Mouse (Mus musculus) heart, embryonic 16.5 days (tissue): Measurements from ENCODE around the gene Hykk. TPM values are rescaled to one million over a fixed set of nuclear protein-coding genes. Genes with fewer than 3 reads are reported as not detected.

ENCODE experiments used
- ATAC-seq: fragments of 200-750 bp; cut with Nextera tagmentation; replicated peaks from 2 replicates; pipeline ENCODE4 v1.8.0; 2017; ENCODE audit warnings: moderate number of reproducible peaks; ENCODE audit not compliant: insufficient read depth, low FRiP score; ENCODE audit errors: extremely low read depth
- H3K27ac ChIP-seq: fragments of 300-500 bp; sonication (generic); 2 replicates; pipeline ENCODE4 v1.5.1; 2014; ENCODE audit warnings: mild to moderate bottlenecking, low read length, control low read depth, moderate library complexity
- H3K27me3 ChIP-seq: fragments of 300-500 bp; sonication (generic); 2 replicates; pipeline ENCODE4 v1.6.1; 2014; ENCODE audit warnings: low read length, mixed read lengths; ENCODE audit not compliant: control insufficient read depth, insufficient read depth
- H3K36me3 ChIP-seq: fragments of 300-500 bp; sonication (generic); 2 replicates; pipeline ENCODE4 v1.6.1; 2014; ENCODE audit not compliant: control insufficient read depth, insufficient read depth
- H3K4me1 ChIP-seq: fragments of 300-500 bp; sonication (generic); 2 replicates; pipeline ENCODE4 v1.6.1; 2014; ENCODE audit warnings: low read length, mixed read lengths; ENCODE audit not compliant: control insufficient read depth, insufficient read depth
- H3K4me2 ChIP-seq: fragments of 300-500 bp; sonication (generic); 2 replicates; pipeline ENCODE4 v1.6.1; 2014; ENCODE audit warnings: low read depth, mild to moderate bottlenecking, control low read depth, low read length
- H3K4me3 ChIP-seq: fragments of 300-500 bp; sonication (generic); 2 replicates; pipeline ENCODE4 v1.5.1; 2014; ENCODE audit warnings: mild to moderate bottlenecking, control low read depth, low read length
- H3K9ac ChIP-seq: fragments of 300-500 bp; sonication (generic); 2 replicates; pipeline ENCODE4 v1.6.1; 2014; ENCODE audit warnings: low read length, control low read depth
- H3K9me3 ChIP-seq: fragments of 300-500 bp; sonication (generic); replicated peaks from 2 replicates; pipeline ENCODE4 v1.6.1; 2016; ENCODE audit warnings: low read length; ENCODE audit not compliant: control insufficient read depth
- WGBS: fragments of 180-500 bp; shearing (Covaris S2); extraction: QIAGEN DNeasy Blood & Tissue Kit; methylation state at CpG from one replicate; pipeline ENCODE4 v1.1.7; 2014; 5-methylcytosine and 5-hydroxymethylcytosine counted together
- polyA plus RNA-seq: library from polyadenylated mRNA; unstranded; fragments of >200 nt; fragmentation: Nextera tagmentation; extraction: Ambion mirVana; gene quantifications from 2 replicates; pipeline ENCODE4 v1.2.1, GENCODE M21; 2015

Gene Hykk
- 1.7 and 2.1 TPM in 2 replicates for polyA plus RNA-seq

DNA sequence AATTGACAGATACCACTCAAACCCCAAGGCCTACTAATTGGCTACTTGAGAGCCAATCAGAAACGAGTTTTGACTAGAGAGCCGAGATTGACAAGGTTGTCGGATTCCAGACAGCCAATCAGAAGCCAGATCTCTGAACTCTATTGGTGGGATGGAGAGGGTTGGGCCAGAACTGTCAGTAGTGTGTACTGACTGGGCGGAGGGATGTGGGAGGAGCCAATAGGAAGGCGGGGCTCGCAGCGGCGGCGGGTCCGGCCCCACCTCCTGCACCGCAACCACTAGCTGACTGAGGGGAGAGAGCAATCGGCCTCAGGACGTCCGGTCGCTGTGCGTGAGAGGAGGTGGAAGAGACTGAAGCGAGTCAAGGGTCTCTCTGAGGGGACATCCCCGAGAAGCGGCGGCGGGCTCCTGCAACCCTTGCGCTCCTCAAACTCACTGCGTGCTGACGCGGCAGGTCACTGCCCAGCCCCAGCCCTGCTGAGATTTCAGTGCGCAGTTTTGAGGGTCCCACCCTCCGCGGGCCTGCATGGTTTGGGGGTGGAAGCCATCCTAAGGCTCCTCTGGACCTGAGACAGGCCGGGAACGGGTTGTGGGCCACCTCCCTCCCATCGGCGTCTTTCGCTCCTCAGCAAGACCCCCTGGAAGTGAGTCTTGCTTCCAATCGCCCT is at the start of gene Hykk:
Hykk (plus strand) TSS at position 274 of the 668 bp plus-strand sequence.
- peaks cover 2% of the 10 kb centered on the region; the same call in 1 of the 2 replicates for H3K36me3 ChIP-seq
- peak; percentile 98 for ATAC-seq
- no peaks in the 10 kb centered on the region for H3K9me3 ChIP-seq
- H3K4me3 ChIP-seq: peak within 1 kb of the TSS; percentile 72
- peaks cover 3% of the 10 kb centered on the region; the same call in 1 of the 2 replicates for H3K4me1 ChIP-seq
- H3K27me3 ChIP-seq: no peaks in the 10 kb centered on the region
- H3K4me2 ChIP-seq: peak within 1 kb of the TSS; percentile 76
- WGBS: under 1% methylated on average over 34 of the region's 34 CpGs
- peak within 1 kb of the TSS; percentile 79 for H3K9ac ChIP-seq
- H3K27ac ChIP-seq: peak within 1 kb of the TSS; percentile 38

DNA sequence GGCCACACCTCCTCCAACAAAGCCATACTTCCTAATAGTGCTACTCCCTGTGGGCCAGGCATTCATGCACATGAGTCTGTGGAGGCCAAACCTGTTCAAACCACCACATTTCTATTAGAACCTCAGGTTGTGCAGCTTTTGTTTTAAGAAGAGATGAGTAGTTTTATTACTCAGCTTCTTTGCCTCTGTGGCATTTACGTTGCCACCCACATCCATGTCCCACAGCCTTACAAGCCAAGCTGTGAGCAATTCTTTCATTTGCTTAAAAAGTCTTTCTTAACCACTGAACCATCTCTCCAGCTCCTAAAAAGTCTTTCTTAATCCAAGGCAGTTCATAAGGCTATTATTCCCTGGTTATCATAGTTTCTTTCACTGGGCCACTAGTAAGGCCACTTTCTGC is 38.3 kb upstream of the Hykk start:
- WGBS: 95% methylated on average over 1 of the region's 1 CpGs
- Histone ChIP-seq H3K4me2 (no peak overlapping the region), H3K9ac (no peak overlapping the region), H3K9me3 (no peaks in the 10 kb centered on the region), H3K36me3 (peaks cover 22% of the 10 kb centered on the region), H3K27me3 (no peaks in the 10 kb centered on the region), H3K4me1 (no peaks in the 10 kb centered on the region), H3K27ac (no peak overlapping the region), H3K4me3 (no peak overlapping the region)
- ATAC-seq: no peak

DNA sequence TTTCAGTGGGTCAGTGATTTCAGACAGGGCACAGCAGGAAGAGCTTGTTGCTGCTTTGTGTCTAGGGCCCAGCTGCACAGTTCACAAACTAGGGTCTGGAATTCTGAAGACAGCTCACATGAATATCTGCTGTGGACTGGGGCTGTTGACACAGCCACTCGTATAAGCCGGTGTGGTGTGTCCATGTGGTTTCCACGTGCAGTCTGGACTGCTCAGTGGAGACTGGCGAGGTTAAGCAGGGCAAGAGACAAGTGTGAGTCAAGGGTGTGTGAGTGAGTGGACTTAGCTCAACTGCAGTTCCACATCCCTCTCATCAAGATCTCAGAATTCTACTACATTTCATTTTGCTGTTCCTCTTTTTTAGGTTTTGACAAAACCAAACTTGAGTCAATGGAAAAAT is 25.0 kb upstream of the Hykk start:
- H3K4me2 ChIP-seq: no peak overlapping the region
- no peak overlapping the region for H3K4me3 ChIP-seq
- no peak overlapping the region for H3K27ac ChIP-seq
- H3K9ac ChIP-seq: no peak overlapping the region
- no peaks in the 10 kb centered on the region for H3K4me1 ChIP-seq
- H3K27me3 ChIP-seq: no peaks in the 10 kb centered on the region
- no peak for ATAC-seq
- 63% methylated on average over 4 of the region's 4 CpGs for WGBS
- H3K9me3 ChIP-seq: no peaks in the 10 kb centered on the region
- H3K36me3 ChIP-seq: peaks cover 36% of the 10 kb centered on the region

DNA sequence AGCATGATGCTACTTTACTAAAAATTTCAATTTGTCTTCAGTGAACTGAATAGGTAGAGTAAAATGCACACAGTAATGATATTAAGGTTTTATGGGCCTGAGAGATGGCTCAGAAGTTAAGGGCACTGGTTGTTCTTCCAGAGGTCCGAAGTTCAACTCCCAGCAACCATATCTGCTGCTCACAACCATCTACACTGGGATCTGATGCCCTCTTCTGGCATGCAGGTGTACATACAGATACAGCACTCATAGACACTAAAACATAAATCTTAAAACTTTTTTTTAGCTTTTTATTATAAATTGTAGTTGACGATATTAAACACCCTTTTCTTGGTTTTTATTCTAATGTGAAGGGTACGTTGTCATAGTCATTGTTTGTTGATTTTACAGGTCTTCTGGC is 20.0 kb upstream of the Hykk start:
- no peak overlapping the region for H3K9ac ChIP-seq
- no peak for ATAC-seq
- no peak overlapping the region for H3K27ac ChIP-seq
- no peaks in the 10 kb centered on the region for H3K27me3 ChIP-seq
- no peaks in the 10 kb centered on the region for H3K9me3 ChIP-seq
- 84% methylated on average over 3 of the region's 3 CpGs for WGBS
- H3K4me2 ChIP-seq: no peak overlapping the region
- no peaks in the 10 kb centered on the region for H3K4me1 ChIP-seq
- peaks cover 46% of the 10 kb centered on the region for H3K36me3 ChIP-seq
- no peak overlapping the region for H3K4me3 ChIP-seq

DNA sequence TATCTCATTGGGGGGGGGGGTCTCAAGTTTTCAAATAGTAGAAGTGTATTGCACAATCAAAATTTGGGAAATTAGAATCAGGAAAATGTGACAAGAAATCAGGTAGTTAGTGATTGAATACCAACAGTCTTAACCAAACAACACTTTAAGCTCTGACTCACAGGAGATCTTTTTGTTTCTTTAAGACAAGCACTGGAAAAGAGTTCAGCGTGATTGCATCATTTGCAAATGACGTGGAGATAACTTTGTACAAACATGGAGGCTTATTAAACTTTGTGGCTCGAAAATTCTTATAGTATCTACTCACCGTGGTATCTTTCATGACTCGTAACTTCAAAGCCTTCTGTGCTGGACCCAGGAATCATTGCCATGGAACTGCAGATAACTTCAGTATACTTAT is 7.6 kb upstream of the Hykk start:
- Histone ChIP-seq H3K27ac (no peak overlapping the region), H3K4me3 (no peak overlapping the region), H3K4me1 (no peaks in the 10 kb centered on the region), H3K4me2 (no peak overlapping the region), H3K27me3 (no peaks in the 10 kb centered on the region), H3K9me3 (no peaks in the 10 kb centered on the region), H3K36me3 (peaks cover 33% of the 10 kb centered on the region), H3K9ac (no peak overlapping the region)
- WGBS: 76% methylated on average over 5 of the region's 5 CpGs
- no peak for ATAC-seq

DNA sequence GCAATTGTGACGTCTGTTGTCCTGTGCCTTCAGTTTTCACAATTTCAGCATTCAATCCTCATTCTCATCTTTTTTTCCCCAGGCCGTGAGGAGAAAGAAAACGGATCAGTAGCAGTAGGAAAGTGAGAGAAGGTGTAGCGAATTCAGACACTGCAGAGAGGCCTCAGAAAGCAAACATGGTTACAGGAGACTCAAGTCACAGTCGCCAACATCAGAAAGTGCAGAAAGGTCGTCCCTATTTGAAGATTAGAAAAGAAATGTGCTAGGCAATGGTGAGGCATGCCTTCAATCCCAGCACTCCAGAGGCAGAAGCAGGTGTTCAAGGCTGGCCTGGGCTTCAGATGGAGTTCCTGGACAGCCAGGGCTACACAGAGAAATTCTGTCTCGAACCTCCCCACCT is 1.5 kb upstream of the Hykk start:
- no peak overlapping the region for H3K9ac ChIP-seq
- peaks cover 3% of the 10 kb centered on the region; the same call in 1 of the 2 replicates for H3K36me3 ChIP-seq
- H3K27me3 ChIP-seq: no peaks in the 10 kb centered on the region
- H3K9me3 ChIP-seq: no peaks in the 10 kb centered on the region
- H3K4me1 ChIP-seq: peaks cover 3% of the 10 kb centered on the region; the same call in 1 of the 2 replicates
- no peak for ATAC-seq
- no peak overlapping the region for H3K27ac ChIP-seq
- whole genome bisulfite sequencing: 62% methylated on average over 7 of the region's 7 CpGs
- H3K4me2 ChIP-seq: no peak overlapping the region
- no peak overlapping the region for H3K4me3 ChIP-seq

DNA sequence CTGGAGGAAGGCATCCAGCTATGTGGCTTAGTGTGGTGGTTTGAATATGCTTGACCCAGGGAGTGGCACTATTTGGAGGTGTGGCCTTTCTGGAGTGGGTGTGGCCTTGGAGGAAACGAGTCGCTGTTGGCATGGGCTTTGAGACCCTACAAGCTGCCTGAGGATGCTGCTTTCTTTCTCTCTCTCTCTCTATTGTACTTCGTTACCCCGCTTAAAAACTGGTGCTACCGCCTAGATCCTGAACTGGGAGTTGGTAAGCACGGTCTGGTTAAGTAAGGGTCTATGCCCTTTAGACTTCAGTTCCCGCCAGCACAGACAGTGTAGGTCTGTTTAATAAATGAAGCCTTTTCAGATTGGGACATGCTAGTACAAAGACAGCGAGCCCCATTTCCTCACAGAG is 682 bp upstream of the Hykk start:
- H3K27me3 ChIP-seq: no peaks in the 10 kb centered on the region
- ATAC-seq: no peak
- no peaks in the 10 kb centered on the region for H3K9me3 ChIP-seq
- peaks cover 3% of the 10 kb centered on the region; the same call in 1 of the 2 replicates for H3K4me1 ChIP-seq
- H3K9ac ChIP-seq: no peak overlapping the region
- peaks cover 3% of the 10 kb centered on the region; the same call in 1 of the 2 replicates for H3K36me3 ChIP-seq
- WGBS: 66% methylated on average over 8 of the region's 8 CpGs
- no peak overlapping the region for H3K27ac ChIP-seq
- H3K4me3 ChIP-seq: peak overlapping the region; percentile 72; the same call in 1 of the 2 replicates
- H3K4me2 ChIP-seq: peak overlapping the region; percentile 76

DNA sequence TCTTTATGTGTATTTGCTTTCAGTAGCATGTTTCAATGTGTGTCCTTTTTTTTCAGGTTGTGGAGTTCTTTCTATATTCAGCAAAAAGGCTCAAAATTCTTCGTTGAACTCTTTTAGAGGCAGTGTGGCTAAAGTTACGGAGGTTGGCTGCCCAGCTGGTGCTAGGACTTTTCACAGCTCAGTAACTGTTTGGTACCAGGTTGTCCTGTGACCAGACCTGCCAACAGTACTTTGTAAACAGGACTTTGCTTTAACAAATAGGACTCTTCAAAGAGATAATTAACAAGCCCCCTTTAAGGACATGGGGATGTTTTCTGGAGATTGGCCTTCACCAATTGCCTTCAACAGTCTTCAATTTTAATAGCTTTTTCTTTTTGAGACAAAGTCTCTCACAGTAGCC is 1.1 kb downstream of the Hykk start:
- 72% methylated on average over 2 of the region's 2 CpGs for WGBS
- H3K4me3 ChIP-seq: no peak overlapping the region
- H3K4me2 ChIP-seq: no peak overlapping the region

DNA sequence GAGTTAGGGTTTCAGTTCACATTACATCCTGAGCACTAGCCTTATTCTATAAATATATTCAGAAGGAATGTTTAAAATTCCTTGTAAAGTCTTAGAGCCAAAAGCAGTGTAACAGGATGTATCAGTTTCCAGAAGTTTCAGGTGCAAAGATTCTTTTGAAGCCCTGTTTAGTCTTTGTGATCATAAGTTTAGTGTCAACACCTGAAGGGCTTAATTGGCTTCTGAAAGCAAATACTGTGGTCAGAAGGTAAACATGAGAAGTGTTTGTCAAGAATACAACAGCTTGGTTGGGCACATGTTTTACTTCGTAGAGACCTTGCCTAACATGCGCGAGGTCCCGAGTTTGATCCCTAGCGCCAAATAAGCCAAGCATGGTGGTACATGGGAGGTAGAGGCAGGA is 1.7 kb downstream of the Hykk start:
- Histone ChIP-seq H3K27ac (no peak overlapping the region), H3K9ac (no peak overlapping the region), H3K9me3 (no peaks in the 10 kb centered on the region), H3K4me1 (peaks cover 3% of the 10 kb centered on the region; the same call in 1 of the 2 replicates), H3K36me3 (peaks cover 8% of the 10 kb centered on the region), H3K4me3 (no peak overlapping the region), H3K4me2 (no peak overlapping the region), H3K27me3 (no peaks in the 10 kb centered on the region)
- 89% methylated on average over 5 of the region's 5 CpGs for WGBS
- ATAC-seq: no peak

More for the DNA sequence above, 1.1 kb downstream of the Hykk start:
- peaks cover 8% of the 10 kb centered on the region for H3K36me3 ChIP-seq
- ATAC-seq: no peak
- no peaks in the 10 kb centered on the region for H3K9me3 ChIP-seq
- no peak overlapping the region for H3K27ac ChIP-seq
- H3K27me3 ChIP-seq: no peaks in the 10 kb centered on the region
- peaks cover 3% of the 10 kb centered on the region; the same call in 1 of the 2 replicates for H3K4me1 ChIP-seq
- no peak overlapping the region for H3K9ac ChIP-seq
